Mouse (Mus musculus): Measurements from ENCODE around the gene Flvcr2. TPM values are rescaled to one million over a fixed set of nuclear protein-coding genes. Genes with fewer than 3 reads are reported as not detected.

Flvcr2 gene
- polyA plus RNA-seq, 1 experiment: 0.60 TPM

- H3K4me3 ChIP-seq (ENCODE audit: extremely low read depth, insufficient read depth, insufficient read length): no peak overlapping the region
- DNase-seq (ENCODE audit: low read depth in 1 of 2, low spot score in 2 of 2): no peak
- TF ChIP-seq POLR2A (IDR thresholded peaks at IDR 0.05; ENCODE audit: low read depth, low read length) (no peak), CTCF (IDR thresholded peaks at IDR 0.05; ENCODE audit: extremely low read depth, insufficient read depth, insufficient read length, insufficient replicate concordance) (no peak)
- H3K27me3 ChIP-seq (ENCODE audit: control insufficient read depth, insufficient read depth, low read length): no peaks in the 10 kb centered on the region
- no peak overlapping the region for H3K27ac ChIP-seq (ENCODE audit: insufficient read depth, low read length)
- H3K36me3 ChIP-seq (ENCODE audit: control insufficient read depth, insufficient read depth, low read length): peaks cover 3% of the 10 kb centered on the region; the same call in 1 of the 2 replicates
- 89% methylated on average over 3 of the region's 3 CpGs for WGBS
- H3K4me1 ChIP-seq (ENCODE audit: control insufficient read depth, insufficient read depth, insufficient read length): no peaks in the 10 kb centered on the region
Observed at GRCm38 (mm10) chr12:85859511-85860189, 113.3 kb downstream of the Flvcr2 start.

- Histone ChIP-seq H3K27ac (ENCODE audit: insufficient read depth, low read length) (no peak overlapping the region), H3K36me3 (ENCODE audit: control insufficient read depth, insufficient read depth, low read length) (no peaks in the 10 kb centered on the region), H3K4me3 (ENCODE audit: extremely low read depth, insufficient read depth, insufficient read length) (no peak overlapping the region), H3K4me1 (ENCODE audit: control insufficient read depth, insufficient read depth, insufficient read length) (no peaks in the 10 kb centered on the region), H3K27me3 (ENCODE audit: control insufficient read depth, insufficient read depth, low read length) (no peaks in the 10 kb centered on the region)
- TF ChIP-seq CTCF (IDR thresholded peaks at IDR 0.05; ENCODE audit: extremely low read depth, insufficient read depth, insufficient read length, insufficient replicate concordance): no peak
- no peak for DNase-seq (ENCODE audit: low read depth in 1 of 2, low spot score in 2 of 2)
- 78% methylated on average over 2 of the region's 2 CpGs for WGBS
Observed at GRCm38 (mm10) chr12:85862514-85862913, 116.2 kb downstream of the Flvcr2 start.

Other genes with a start within 250 kb of the Flvcr2 start
- gene Jdp2, start 147.5 kb upstream of the Flvcr2 start, polyA plus RNA-seq (2012; rRNA removed): 8.2 and 9.6 TPM in 2 replicates
- gene Batf, start 59.9 kb upstream of the Flvcr2 start, polyA plus RNA-seq (2012; rRNA removed): 15.4 and 18.5 TPM in 2 replicates
- gene Erg28, start 78.0 kb downstream of the Flvcr2 start, polyA plus RNA-seq (2012; rRNA removed): 19.1 and 21.6 TPM in 2 replicates
- 6.2 and 6.7 TPM in 2 replicates for gene Ttll5, start 78.1 kb downstream of the Flvcr2 start, polyA plus RNA-seq (2012; rRNA removed)

Measured in spleen, adult 2 months (tissue).